Mouse (Mus musculus) megakaryocyte, embryonic 14.5 days (primary cell): Measurements from ENCODE around the gene 1700020L24Rik. TPM values are rescaled to one million over a fixed set of nuclear protein-coding genes. Genes with fewer than 3 reads are reported as not detected.

Source experiments
- H3K27me3 ChIP-seq: replicated peaks from 2 replicates; pipeline ENCODE3; 2012; ENCODE audit warnings: inconsistent platforms
- H3K36me3 ChIP-seq: replicated peaks from 2 replicates; pipeline ENCODE3; 2012; ENCODE audit warnings: low read length, inconsistent platforms, mixed read lengths
- H3K4me1 ChIP-seq: 2 replicates; pipeline ENCODE4 v1.6.1; 2012; ENCODE audit warnings: inconsistent platforms
- H3K4me3 ChIP-seq: replicated peaks from 2 replicates; pipeline ENCODE3; 2012; ENCODE audit warnings: moderate library complexity, mild to moderate bottlenecking, inconsistent platforms
- H3K9me3 ChIP-seq: 2 replicates; pipeline ENCODE4 v1.6.1; 2012; ENCODE audit warnings: inconsistent platforms
- FLI1 ChIP-seq: IDR thresholded peaks from 2 replicates; pipeline ENCODE4 v1.6.1; 2012; ENCODE audit warnings: low read length, inconsistent platforms, mixed read lengths
- GATA1 ChIP-seq: IDR thresholded peaks from 3 replicates; pipeline ENCODE4 v1.6.1; 2012; ENCODE audit warnings: mixed read lengths, low read length, inconsistent platforms, borderline replicate concordance
- polyA plus RNA-seq: library from polyadenylated mRNA; stranded (reverse); fragments of >175 nt; gene quantifications from 2 replicates; pipeline ENCODE4 v1.2.3, GENCODE M21; 2012; ENCODE audit warnings: low replicate concordance; ENCODE audit not compliant: insufficient read depth

The 1700020L24Rik gene
- polyA plus RNA-seq, result 2.3 TPM in 1 of 2 replicates, not detected in the other

- H3K36me3 ChIP-seq, result no peaks in the 10 kb centered on the region
- peaks cover 25% of the 10 kb centered on the region for H3K4me1 ChIP-seq
- no peak for TF ChIP-seq FLI1
- TF ChIP-seq GATA1, result no peak
- H3K9me3 ChIP-seq, result peaks cover 9% of the 10 kb centered on the region
- H3K27me3 ChIP-seq, result peaks cover 60% of the 10 kb centered on the region
- H3K4me3 ChIP-seq, result no peak within 1 kb of the TSS
These were observed at the start of gene 1700020L24Rik for GRCm38 (mm10) chr11:83437377-83437776. TSS of gene 1700020L24Rik (plus strand) at chr11:83437677.

- Histone ChIP-seq H3K9me3 (no peaks in the 10 kb centered on the region), H3K4me3 (no peak overlapping the region), H3K4me1 (peaks cover 20% of the 10 kb centered on the region), H3K27me3 (no peaks in the 10 kb centered on the region), H3K36me3 (peaks cover 94% of the 10 kb centered on the region)
- TF ChIP-seq FLI1, result no peak
- TF ChIP-seq GATA1, result no peak
These were observed 44.4 kb upstream of the 1700020L24Rik start for GRCm38 (mm10) chr11:83393062-83393461.

- peaks cover 95% of the 10 kb centered on the region for H3K36me3 ChIP-seq
- no peaks in the 10 kb centered on the region for H3K9me3 ChIP-seq
- TF ChIP-seq GATA1 (no peak), FLI1 (no peak)
These were observed 42.6 kb upstream of the 1700020L24Rik start for GRCm38 (mm10) chr11:83394802-83395439.

GRCm38 (mm10) chr11:83397626-83398025 is 39.9 kb upstream of the 1700020L24Rik start:
- Histone ChIP-seq H3K4me3 (no peak overlapping the region), H3K27me3 (no peaks in the 10 kb centered on the region), H3K36me3 (peaks cover 93% of the 10 kb centered on the region), H3K9me3 (no peaks in the 10 kb centered on the region), H3K4me1 (peaks cover 18% of the 10 kb centered on the region)
- TF ChIP-seq GATA1 (no peak), FLI1 (no peak)

More at GRCm38 (mm10) chr11:83394802-83395439, 42.6 kb upstream of the 1700020L24Rik start:
- H3K27me3 ChIP-seq, result no peaks in the 10 kb centered on the region
- no peak overlapping the region for H3K4me3 ChIP-seq
- peaks cover 20% of the 10 kb centered on the region for H3K4me1 ChIP-seq

GRCm38 (mm10) chr11:83398724-83399123 is 38.8 kb upstream of the 1700020L24Rik start:
- no peaks in the 10 kb centered on the region for H3K27me3 ChIP-seq
- H3K36me3 ChIP-seq, result peaks cover 93% of the 10 kb centered on the region
- H3K4me1 ChIP-seq, result peaks cover 23% of the 10 kb centered on the region
- H3K4me3 ChIP-seq, result no peak overlapping the region
- no peak for TF ChIP-seq FLI1
- TF ChIP-seq GATA1, result no peak
- no peaks in the 10 kb centered on the region for H3K9me3 ChIP-seq

- Histone ChIP-seq H3K36me3 (peaks cover 65% of the 10 kb centered on the region), H3K27me3 (peaks cover 23% of the 10 kb centered on the region), H3K4me3 (no peak overlapping the region), H3K9me3 (no peaks in the 10 kb centered on the region), H3K4me1 (peaks cover 22% of the 10 kb centered on the region)
- TF ChIP-seq GATA1 (no peak), FLI1 (no peak)
These were observed 33.7 kb upstream of the 1700020L24Rik start for GRCm38 (mm10) chr11:83403787-83404186.

GRCm38 (mm10) chr11:83406391-83406790 is 31.1 kb upstream of the 1700020L24Rik start:
- TF ChIP-seq GATA1, result no peak
- TF ChIP-seq FLI1, result no peak
- Histone ChIP-seq H3K4me3 (no peak overlapping the region), H3K9me3 (no peaks in the 10 kb centered on the region), H3K36me3 (peaks cover 42% of the 10 kb centered on the region), H3K27me3 (peaks cover 49% of the 10 kb centered on the region), H3K4me1 (peaks cover 34% of the 10 kb centered on the region)

GRCm38 (mm10) chr11:83408242-83408641 is 29.2 kb upstream of the 1700020L24Rik start:
- TF ChIP-seq GATA1 (no peak), FLI1 (no peak)
- Histone ChIP-seq H3K9me3 (no peaks in the 10 kb centered on the region), H3K4me3 (no peak overlapping the region), H3K27me3 (peaks cover 68% of the 10 kb centered on the region), H3K4me1 (peaks cover 27% of the 10 kb centered on the region), H3K36me3 (peaks cover 24% of the 10 kb centered on the region)

GRCm38 (mm10) chr11:83409087-83409754 is 28.3 kb upstream of the 1700020L24Rik start, which contains the start of gene Rasl10b:
TSS of gene Rasl10b (plus strand) at chr11:83409137.
- Histone ChIP-seq H3K4me3 (peak within 1 kb of the TSS; percentile 84), H3K4me1 (peaks cover 19% of the 10 kb centered on the region), H3K36me3 (peaks cover 14% of the 10 kb centered on the region), H3K9me3 (no peaks in the 10 kb centered on the region), H3K27me3 (peaks cover 76% of the 10 kb centered on the region)
- TF ChIP-seq GATA1, result no peak

GRCm38 (mm10) chr11:83409792-83410291 is 27.6 kb upstream of the 1700020L24Rik start:
- TF ChIP-seq GATA1 (no peak), FLI1 (no peak)
- Histone ChIP-seq H3K4me3 (peak overlapping the region; percentile 84), H3K36me3 (peaks cover 8% of the 10 kb centered on the region), H3K4me1 (peaks cover 15% of the 10 kb centered on the region), H3K27me3 (peaks cover 76% of the 10 kb centered on the region), H3K9me3 (no peaks in the 10 kb centered on the region)
